Mouse (Mus musculus) MEL (cell line): ENCODE results near the gene Srpx2. TPM values are rescaled to one million over a fixed set of nuclear protein-coding genes. Genes with fewer than 3 reads are reported as not detected.

Experiments used
- DNase-seq: peaks from one replicate; pipeline ENCODE4 v3.0.0; 2011; ENCODE audit warnings: low read depth, low spot score
- H3K27ac ChIP-seq: 2 replicates; pipeline ENCODE4 v1.5.1; 2012; ENCODE audit warnings: low read depth, mild to moderate bottlenecking, control low read depth, low read length, moderate library complexity; ENCODE audit not compliant: control insufficient read depth
- H3K27me3 ChIP-seq, 2 experiments: fragments of 150-350 bp in 1 of 2; sonication (generic) in 1 of 2; 2 replicates each; pipeline ENCODE4 v1.6.1; 2012; ENCODE audit warnings: low read length in 2 of 2, mild to moderate bottlenecking in 2 of 2, improper control_type of control experiment in 1 of 2, moderate library complexity in 1 of 2; ENCODE audit not compliant: insufficient read depth in 2 of 2, control insufficient read depth in 1 of 2
- H3K36me3 ChIP-seq, 2 experiments: 2 replicates each; pipeline ENCODE4 v1.6.1; 2012 to 2014; ENCODE audit warnings: low read length in 2 of 2, improper control_type of control experiment in 1 of 2, inconsistent platforms in 1 of 2, mild to moderate bottlenecking in 1 of 2; ENCODE audit not compliant: insufficient read depth in 2 of 2, control insufficient read depth in 1 of 2
- H3K4me1 ChIP-seq, 2 experiments: fragments of 150-350 bp in 1 of 2; sonication (generic) in 1 of 2; 2 replicates each; pipeline ENCODE4 v1.6.1; 2012; ENCODE audit warnings: low read length in 2 of 2, improper control_type of control experiment in 1 of 2, mild to moderate bottlenecking in 1 of 2; ENCODE audit not compliant: insufficient read depth in 2 of 2, control insufficient read depth in 1 of 2
- H3K4me3 ChIP-seq, 2 experiments: fragments of 150-350 bp in 1 of 2; sonication (generic) in 1 of 2; 2 replicates each; pipeline ENCODE4 v1.5.1; 2012; ENCODE audit warnings: low read depth in 2 of 2, low read length in 2 of 2, mild to moderate bottlenecking in 2 of 2, moderate library complexity in 2 of 2, control low read depth in 1 of 2, improper control_type of control experiment in 1 of 2; ENCODE audit not compliant: control insufficient read depth in 1 of 2, insufficient read depth in 1 of 2
- H3K79me2 ChIP-seq: 2 replicates; pipeline ENCODE4 v1.6.1; 2012; ENCODE audit warnings: mild to moderate bottlenecking, low read length, moderate library complexity; ENCODE audit not compliant: control insufficient read depth, poor library complexity, insufficient read depth
- H3K9ac ChIP-seq: 2 replicates; pipeline ENCODE4 v1.6.1; 2012; ENCODE audit warnings: low read depth, mild to moderate bottlenecking, control low read depth, low read length, moderate library complexity; ENCODE audit not compliant: control insufficient read depth, poor library complexity, severe bottlenecking
- H3K9me3 ChIP-seq: fragments of 150-350 bp; sonication (generic); replicated peaks from 2 replicates; pipeline ENCODE4 v1.6.1; 2012; ENCODE audit warnings: mild to moderate bottlenecking, low read length, improper control_type of control experiment, moderate library complexity; ENCODE audit not compliant: insufficient read depth
- BHLHE40 ChIP-seq: IDR thresholded peaks from 2 replicates; pipeline ENCODE4 v1.6.1; 2012; ENCODE audit warnings: low read depth, mild to moderate bottlenecking, inconsistent platforms, low read length, improper control_type of control experiment, borderline replicate concordance
- CHD1 ChIP-seq: IDR thresholded peaks from 2 replicates; pipeline ENCODE4 v1.6.1; 2012; ENCODE audit warnings: low read depth, mild to moderate bottlenecking, inconsistent platforms, low read length, improper control_type of control experiment
- CHD2 ChIP-seq: IDR thresholded peaks from 2 replicates; pipeline ENCODE4 v1.6.1; 2011; ENCODE audit warnings: low read length, improper control_type of control experiment
- CTCF ChIP-seq, 3 experiments: IDR thresholded peaks in 2 of 3; conservative IDR thresholded peaks in 1 of 3; 2 replicates each; pipeline ENCODE4 v1.5.1; 2011 to 2012; ENCODE audit warnings: low read length in 3 of 3, low read depth in 2 of 3, mild to moderate bottlenecking in 2 of 3, improper control_type of control experiment in 1 of 3, inconsistent platforms in 1 of 3, mixed read lengths in 1 of 3, moderate library complexity in 1 of 3; ENCODE audit not compliant: control insufficient read depth in 1 of 3, insufficient read depth in 1 of 3, poor library complexity in 1 of 3, severe bottlenecking in 1 of 3
- ELF1 ChIP-seq: IDR thresholded peaks from 2 replicates; pipeline ENCODE4 v1.6.1; 2014; ENCODE audit warnings: low read depth, mild to moderate bottlenecking, inconsistent platforms, low read length, improper control_type of control experiment, moderate library complexity
- EP300 ChIP-seq, 2 experiments: IDR thresholded peaks; 2 replicates each; pipeline ENCODE4 v1.6.1; 2011; ENCODE audit warnings: improper control_type of control experiment in 2 of 2, low read length in 2 of 2, low read depth in 1 of 2, mild to moderate bottlenecking in 1 of 2
- ETS1 ChIP-seq: IDR thresholded peaks from 2 replicates; pipeline ENCODE4 v1.6.1; 2012; ENCODE audit warnings: low read depth, mild to moderate bottlenecking, inconsistent platforms, low read length, improper control_type of control experiment, moderate library complexity
- GABPA ChIP-seq: IDR thresholded peaks from 2 replicates; pipeline ENCODE4 v1.6.1; 2012; ENCODE audit warnings: low read depth, mild to moderate bottlenecking, inconsistent platforms, low read length, improper control_type of control experiment, moderate library complexity
- HCFC1 ChIP-seq: IDR thresholded peaks from 2 replicates; pipeline ENCODE4 v1.6.1; 2012; ENCODE audit warnings: low read depth, mild to moderate bottlenecking, inconsistent platforms, low read length, improper control_type of control experiment, moderate library complexity
- JUND ChIP-seq: IDR thresholded peaks from 2 replicates; pipeline ENCODE4 v1.6.1; 2011; ENCODE audit warnings: low read depth, mild to moderate bottlenecking, improper control_type of control experiment, low read length
- KAT2A ChIP-seq: conservative IDR thresholded peaks from 2 replicates; pipeline ENCODE4 v1.6.1; 2012; ENCODE audit warnings: low read depth, low read length, improper control_type of control experiment, inconsistent platforms
- MAX ChIP-seq: IDR thresholded peaks from 2 replicates; pipeline ENCODE4 v1.6.1; 2011; ENCODE audit warnings: low read length, improper control_type of control experiment
- MEF2A ChIP-seq: IDR thresholded peaks from 2 replicates; pipeline ENCODE4 v1.6.1; 2014; ENCODE audit warnings: low read depth, mild to moderate bottlenecking, inconsistent platforms, low read length, improper control_type of control experiment; ENCODE audit not compliant: poor library complexity, insufficient replicate concordance, severe bottlenecking; ENCODE audit errors: extremely low read depth
- NELFE ChIP-seq: IDR thresholded peaks from 2 replicates; pipeline ENCODE4 v1.6.1; 2011; ENCODE audit warnings: low read depth, low read length, improper control_type of control experiment
- NRF1 ChIP-seq: IDR thresholded peaks from 2 replicates; pipeline ENCODE4 v1.6.1; 2014; ENCODE audit warnings: low read depth, mild to moderate bottlenecking, inconsistent platforms, low read length, improper control_type of control experiment, moderate library complexity; ENCODE audit not compliant: poor library complexity, insufficient read depth, severe bottlenecking
- POLR2A ChIP-seq, 2 experiments: IDR thresholded peaks; 2 replicates each; pipeline ENCODE4 v1.6.1; 2011 to 2012; ENCODE audit warnings: low read length in 2 of 2, mild to moderate bottlenecking in 2 of 2, control low read depth in 1 of 2, improper control_type of control experiment in 1 of 2, low read depth in 1 of 2, moderate library complexity in 1 of 2; ENCODE audit not compliant: control insufficient read depth in 1 of 2, insufficient read depth in 1 of 2, poor library complexity in 1 of 2
- POLR2AphosphoS2 ChIP-seq: IDR thresholded peaks from 2 replicates; pipeline ENCODE4 v1.6.1; 2011; ENCODE audit warnings: low read length, improper control_type of control experiment
- POLR2AphosphoS5 ChIP-seq: IDR thresholded peaks from 2 replicates; pipeline ENCODE4 v1.6.1; 2012; ENCODE audit warnings: low read depth, borderline replicate concordance, mild to moderate bottlenecking, inconsistent platforms, low read length, moderate library complexity, mixed read lengths
- SMC3 ChIP-seq: IDR thresholded peaks from 2 replicates; pipeline ENCODE4 v1.6.1; 2011; ENCODE audit warnings: low read depth, low read length, improper control_type of control experiment
- UBTF ChIP-seq: IDR thresholded peaks from 2 replicates; pipeline ENCODE4 v1.6.1; 2012; ENCODE audit warnings: low read depth, mild to moderate bottlenecking, inconsistent platforms, low read length, improper control_type of control experiment, moderate library complexity, borderline replicate concordance; ENCODE audit not compliant: insufficient read depth
- USF1 ChIP-seq: IDR thresholded peaks from 2 replicates; pipeline ENCODE4 v1.6.1; 2014; ENCODE audit warnings: low read depth, mild to moderate bottlenecking, inconsistent platforms, low read length, improper control_type of control experiment, moderate library complexity
- USF2 ChIP-seq, 2 experiments: IDR thresholded peaks; 2 replicates each; pipeline ENCODE4 v1.6.1; 2011 to 2012; ENCODE audit warnings: improper control_type of control experiment in 2 of 2, low read length in 2 of 2, borderline replicate concordance in 1 of 2, inconsistent platforms in 1 of 2, low read depth in 1 of 2, mild to moderate bottlenecking in 1 of 2; ENCODE audit not compliant: insufficient read depth in 1 of 2
- ZC3H11A ChIP-seq: IDR thresholded peaks from 2 replicates; pipeline ENCODE4 v1.6.1; 2012; ENCODE audit warnings: low read depth, mild to moderate bottlenecking, inconsistent platforms, low read length, improper control_type of control experiment
- polyA plus RNA-seq, 2 experiments: library from polyadenylated mRNA; stranded (reverse) in 1 of 2; unstranded in 1 of 2; fragments of >175 nt in 1 of 2; fragments of >200 nt in 1 of 2; gene quantifications; 2 replicates each; pipeline versions ENCODE4 v1.2.1 to v1.2.4; 2012; ENCODE audit warnings: low replicate concordance in 2 of 2, low read depth in 1 of 2; ENCODE audit not compliant: insufficient read length in 2 of 2, insufficient read depth in 1 of 2, missing spikeins in 1 of 2
- total RNA-seq: library from RNA; depleted of rRNA; stranded (reverse); fragments of 300-350 nt; gene quantifications from 2 replicates; pipeline ENCODE4 v1.2.3, GENCODE M21; 2012

The Srpx2 gene
- total and polyA plus RNA-seq, 3 experiments = not detected

DNA sequence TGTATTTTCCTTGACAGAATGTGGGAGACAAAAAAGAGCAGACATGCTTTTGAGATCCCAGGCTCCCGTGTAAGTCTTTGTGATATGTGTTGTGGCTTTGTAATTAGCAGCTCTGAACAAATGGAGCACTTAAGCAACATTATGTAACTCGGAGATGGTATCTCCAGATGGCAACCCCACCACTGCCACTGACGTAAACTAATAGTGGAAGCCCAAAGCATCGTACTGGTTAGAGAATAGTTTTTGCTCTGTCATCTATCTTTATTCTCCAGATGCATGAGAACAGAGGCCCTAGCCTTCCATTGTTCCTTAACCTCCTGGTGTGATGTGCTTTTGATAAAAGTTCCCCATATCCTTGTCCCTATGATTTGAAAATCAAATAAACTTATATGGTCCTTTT, 13.0 kb downstream of the Srpx2 start:
- peaks cover 0 to 2% of the 10 kb centered on the region in 2 experiments; a peak in 1 of 4 replicates for H3K4me1 ChIP-seq
- TF ChIP-seq UBTF (no peak), MEF2A (no peak), GABPA (no peak), ETS1 (peak; percentile 55), CHD1 (no peak), ZC3H11A (no peak), NELFE (no peak), KAT2A (no peak), POLR2AphosphoS5 (no peak), POLR2A (IDR thresholded peaks at IDR 0.05; ENCODE audit: control insufficient read depth in 1 of 2, insufficient read depth in 1 of 2, low read depth in 1 of 2, low read length in 2 of 2, poor library complexity in 1 of 2) (no peak), EP300 (IDR thresholded peaks at IDR 0.05; ENCODE audit: low read depth in 1 of 2, low read length in 2 of 2) (peak; percentile 34 to 39; a peak in 1 of 4 replicates), CHD2 (no peak)
- no peaks in the 10 kb centered on the region for H3K79me2 ChIP-seq
- no peaks in the 10 kb centered on the region for H3K27me3 ChIP-seq
- peaks cover 0 to 3% of the 10 kb centered on the region in 2 experiments; a peak in 2 of 4 replicates for H3K36me3 ChIP-seq
- peak; percentile 29 for DNase-seq
- no peaks in the 10 kb centered on the region for H3K9me3 ChIP-seq
- H3K27ac ChIP-seq = no peak overlapping the region
- H3K9ac ChIP-seq = no peak overlapping the region
- H3K4me3 ChIP-seq = no peak overlapping the region

DNA sequence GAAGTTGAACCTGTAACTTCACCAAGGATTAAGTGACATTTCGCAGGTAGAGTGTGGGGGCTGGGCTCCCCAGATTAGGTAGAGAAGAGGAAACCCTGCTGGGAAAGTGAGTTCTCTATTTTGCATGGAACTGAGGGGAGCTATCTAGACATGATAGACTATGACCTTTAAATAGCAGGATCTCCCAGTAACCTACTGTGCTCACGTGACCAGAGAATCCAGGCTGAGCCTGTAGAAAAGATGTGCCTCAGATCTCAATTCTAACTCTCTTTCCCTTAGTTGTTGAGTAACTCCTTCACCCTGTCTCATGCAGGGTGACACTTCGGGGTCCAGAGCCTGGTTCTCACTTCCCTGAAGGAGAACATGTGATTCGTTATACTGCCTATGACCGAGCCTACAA, 18.5 kb downstream of the Srpx2 start:
- H3K9ac ChIP-seq = no peak overlapping the region
- H3K79me2 ChIP-seq = no peaks in the 10 kb centered on the region
- peak; percentile 86 for TF ChIP-seq USF1
- no peak for TF ChIP-seq NELFE
- TF ChIP-seq POLR2A (IDR thresholded peaks at IDR 0.05; ENCODE audit: control insufficient read depth in 1 of 2, insufficient read depth in 1 of 2, low read depth in 1 of 2, low read length in 2 of 2, poor library complexity in 1 of 2) = no peak
- TF ChIP-seq NRF1 = no peak
- TF ChIP-seq MAX = peak; percentile 24; the same call in 1 of the 2 replicates
- no peak for TF ChIP-seq CHD1
- no peak for TF ChIP-seq HCFC1
- no peak for TF ChIP-seq EP300 (IDR thresholded peaks at IDR 0.05; ENCODE audit: low read depth in 1 of 2, low read length in 2 of 2)
- no peak for TF ChIP-seq SMC3
- no peak for TF ChIP-seq CTCF (IDR thresholded peaks at IDR 0.05 in 2 of 3, conservative IDR thresholded peaks at IDR 0.05 in 1 of 3; ENCODE audit: control insufficient read depth in 1 of 3, insufficient read depth in 1 of 3, low read depth in 2 of 3, low read length in 3 of 3, poor library complexity in 1 of 3, severe bottlenecking in 1 of 3)
- TF ChIP-seq BHLHE40 = peak; percentile 56; the same call in 1 of the 2 replicates
- no peak for TF ChIP-seq KAT2A
- TF ChIP-seq POLR2AphosphoS2 = no peak
- no peak for TF ChIP-seq JUND
- TF ChIP-seq USF2 (IDR thresholded peaks at IDR 0.05; ENCODE audit: borderline replicate concordance in 1 of 2, insufficient read depth in 1 of 2, low read depth in 1 of 2, low read length in 2 of 2) = 0 out of 4 replicates have a peak, but pooled peaks of 1 of the 2 experiments have one; percentile 48
- no peak for TF ChIP-seq ELF1
- TF ChIP-seq, all 39 proteins: peak for 4
- H3K9me3 ChIP-seq = no peaks in the 10 kb centered on the region
- H3K4me1 ChIP-seq = peaks cover 0 to 2% of the 10 kb centered on the region in 2 experiments; a peak in 2 of 4 replicates
- H3K36me3 ChIP-seq = no peaks in the 10 kb centered on the region
- no peaks in the 10 kb centered on the region; a peak in 1 of 4 replicates for H3K27me3 ChIP-seq
- H3K4me3 ChIP-seq = no peak overlapping the region
- H3K27ac ChIP-seq = no peak overlapping the region
- no peak for DNase-seq
